Mouse (Mus musculus) cerebellum, postnatal 36 days (tissue): ENCODE data around the gene Fam111a.

ENCODE experiments used
- DNase-seq, 2 experiments: peaks; one replicate each; pipeline ENCODE4 v3.0.0; 2021 to 2022; ENCODE audit warnings: mixed read lengths in 2 of 2

The Fam111a gene

GRCm38 (mm10) chr19:12634259-12634658, 88.7 kb downstream of the Fam111a start:
- no peak for DNase-seq

DNA sequence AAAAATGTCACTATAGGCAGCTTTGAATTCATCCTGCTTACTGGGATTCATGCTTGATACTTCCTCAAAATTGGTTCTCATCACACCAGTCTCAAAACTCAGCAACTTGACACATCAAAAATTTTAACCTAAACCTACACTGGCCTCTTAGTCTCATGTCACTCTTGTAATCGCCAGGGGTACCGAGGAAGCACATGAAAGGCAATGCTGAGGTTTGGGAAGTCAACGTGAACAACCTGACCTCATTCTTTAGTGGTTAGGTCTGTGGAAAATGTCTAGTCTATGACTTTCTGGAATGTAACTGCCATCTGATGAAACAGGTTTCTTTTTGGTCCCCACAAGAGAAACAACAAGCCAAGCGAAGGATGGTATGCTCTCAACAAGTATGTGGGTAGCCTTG, 89.4 kb downstream of the Fam111a start:
- no peak for DNase-seq

DNA sequence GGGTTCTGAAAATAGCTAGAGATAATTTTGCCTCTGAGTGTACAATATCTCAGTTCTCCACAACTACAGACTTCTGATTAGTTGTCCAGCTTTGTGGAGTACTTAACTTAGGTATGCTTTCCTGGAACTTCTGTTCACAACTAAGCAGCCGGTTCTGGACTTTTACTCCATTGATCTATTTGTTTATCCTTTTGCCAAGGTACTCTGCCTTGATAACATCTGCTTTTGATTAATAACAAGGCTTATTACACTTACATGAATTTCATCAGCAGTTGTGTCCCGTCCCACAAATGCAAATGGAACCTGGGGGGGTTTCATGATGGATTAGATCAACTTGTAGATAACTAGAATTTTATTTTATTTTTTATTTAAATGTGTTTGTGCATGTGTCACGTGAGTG, 91.3 kb downstream of the Fam111a start:
- DNase-seq, result no peak

- no peak for DNase-seq
Observed at GRCm38 (mm10) chr19:12638049-12638448, 92.5 kb downstream of the Fam111a start.
